Mouse (Mus musculus): ENCODE measurements around the gene Erp29. TPM values are rescaled to one million over a fixed set of nuclear protein-coding genes. Genes with fewer than 3 reads are reported as not detected.

Gene Erp29
- polyA plus RNA-seq, 1 experiment from 2014 or later: 158 TPM

DNA sequence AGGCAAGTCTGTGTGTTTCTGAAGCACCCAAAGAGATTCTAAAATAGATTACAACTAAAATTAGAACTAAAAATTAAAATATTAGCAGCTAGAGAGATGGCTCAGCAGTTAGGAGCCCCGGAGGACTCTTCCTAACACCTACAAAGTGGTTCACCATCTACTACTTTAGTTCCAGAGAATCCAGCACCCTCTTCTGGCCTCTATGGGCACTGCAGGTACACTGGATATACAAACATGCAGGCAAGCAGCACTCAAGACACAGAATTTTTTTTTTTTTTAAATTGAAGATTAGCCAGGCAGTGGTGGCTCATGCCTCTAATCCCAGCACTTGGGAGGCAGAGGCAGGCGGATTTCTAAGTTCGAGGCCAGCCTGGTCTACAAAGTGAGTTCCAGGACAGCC, 8.8 kb downstream of the Erp29 start:
- Histone ChIP-seq H3K4me3 (no peak overlapping the region), H3K4me1 (no peaks in the 10 kb centered on the region), H3K9ac (no peak overlapping the region), H3K4me2 (replicated peaks) (no peak overlapping the region), H3K27ac (no peak overlapping the region), H3K9me3 (no peaks in the 10 kb centered on the region), H3K36me3 (peaks cover 90% of the 10 kb centered on the region), H3K27me3 (no peaks in the 10 kb centered on the region)
- ATAC-seq (ENCODE audit: low FRiP score, low read depth): no peak
- 87% methylated on average over 3 of the region's 3 CpGs for WGBS

DNA sequence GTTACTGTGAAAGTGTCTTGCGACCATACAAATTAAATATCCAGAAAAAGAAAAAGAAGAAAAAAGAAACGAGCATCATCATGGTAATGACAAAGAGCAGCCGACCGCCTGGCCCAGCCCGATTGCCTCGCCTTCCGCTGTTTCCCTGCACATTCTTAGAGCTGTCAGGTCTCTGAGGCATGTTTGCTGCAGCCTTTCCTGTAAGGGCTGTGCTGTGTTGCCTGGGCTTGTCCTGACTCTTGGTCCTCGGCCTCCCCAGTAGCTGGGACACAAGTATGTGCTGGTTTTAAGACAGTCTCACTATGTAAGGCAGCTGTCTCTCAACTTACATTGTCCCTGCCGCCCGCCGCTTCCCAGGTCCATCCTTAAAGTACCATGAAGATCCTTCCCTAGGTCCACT, 13.6 kb downstream of the Erp29 start:
- 88% methylated on average over 11 of the region's 11 CpGs for WGBS
- no peaks in the 10 kb centered on the region for H3K27me3 ChIP-seq
- H3K4me1 ChIP-seq: no peaks in the 10 kb centered on the region
- no peak overlapping the region for H3K4me2 ChIP-seq (replicated peaks)
- peaks cover 90% of the 10 kb centered on the region for H3K36me3 ChIP-seq
- no peak overlapping the region for H3K4me3 ChIP-seq
- H3K27ac ChIP-seq: no peak overlapping the region
- H3K9me3 ChIP-seq: no peaks in the 10 kb centered on the region
- no peak for ATAC-seq (ENCODE audit: low FRiP score, low read depth)
- no peak overlapping the region for H3K9ac ChIP-seq

DNA sequence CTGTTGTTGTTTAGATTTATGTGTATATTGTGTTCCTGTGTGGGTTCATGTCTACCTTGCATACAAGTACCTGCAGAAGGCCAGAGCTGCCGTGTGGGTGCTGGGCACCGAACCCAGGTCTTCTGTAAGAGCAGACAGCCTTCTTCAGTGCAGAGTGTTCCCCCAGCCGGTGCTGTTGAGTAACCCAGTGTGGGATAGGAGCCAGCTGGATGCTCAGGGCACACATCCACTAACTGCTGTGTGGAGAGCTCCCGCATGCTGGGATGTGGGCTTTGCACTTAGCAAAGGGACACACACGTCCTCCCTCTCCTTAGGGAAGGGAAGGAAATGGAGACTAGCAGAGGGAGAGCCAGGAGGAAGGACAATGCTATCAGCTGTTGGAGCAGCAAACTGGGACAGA, 14.2 kb downstream of the Erp29 start:
- H3K27me3 ChIP-seq: no peaks in the 10 kb centered on the region
- WGBS: 87% methylated on average over 5 of the region's 5 CpGs
- peaks cover 90% of the 10 kb centered on the region for H3K36me3 ChIP-seq
- H3K4me1 ChIP-seq: no peaks in the 10 kb centered on the region
- H3K9me3 ChIP-seq: no peaks in the 10 kb centered on the region
- no peak overlapping the region for H3K9ac ChIP-seq
- H3K4me3 ChIP-seq: no peak overlapping the region
- ATAC-seq (ENCODE audit: low FRiP score, low read depth): no peak
- no peak overlapping the region for H3K27ac ChIP-seq
- H3K4me2 ChIP-seq (replicated peaks): no peak overlapping the region

DNA sequence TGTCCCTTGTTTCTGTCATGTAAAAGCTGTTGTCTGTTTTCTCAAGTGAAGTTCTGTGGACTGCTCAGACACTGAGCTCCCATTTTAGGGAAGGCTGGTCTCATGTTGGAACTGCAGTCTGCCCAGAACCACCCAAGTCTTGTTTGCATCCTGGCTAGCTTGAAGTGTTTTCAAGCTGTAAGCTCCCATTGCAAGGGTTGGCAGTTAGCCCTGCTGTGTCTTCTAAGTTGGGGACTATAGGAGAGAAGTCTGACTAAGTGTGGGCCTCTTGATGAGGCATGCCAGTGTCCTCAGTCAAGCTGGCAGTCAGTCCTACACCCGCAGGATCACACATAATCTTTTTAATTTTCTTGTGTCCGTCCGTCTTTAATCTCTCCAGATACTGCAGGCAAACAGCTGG, 23.4 kb downstream of the Erp29 start:
- no peaks in the 10 kb centered on the region for H3K27me3 ChIP-seq
- no peak overlapping the region for H3K4me3 ChIP-seq
- no peak overlapping the region for H3K4me2 ChIP-seq (replicated peaks)
- WGBS: 92% methylated on average over 3 of the region's 3 CpGs
- H3K4me1 ChIP-seq: no peaks in the 10 kb centered on the region
- ATAC-seq (ENCODE audit: low FRiP score, low read depth): no peak
- no peak overlapping the region for H3K27ac ChIP-seq
- H3K36me3 ChIP-seq: peaks cover 99% of the 10 kb centered on the region
- no peaks in the 10 kb centered on the region for H3K9me3 ChIP-seq
- H3K9ac ChIP-seq: no peak overlapping the region

DNA sequence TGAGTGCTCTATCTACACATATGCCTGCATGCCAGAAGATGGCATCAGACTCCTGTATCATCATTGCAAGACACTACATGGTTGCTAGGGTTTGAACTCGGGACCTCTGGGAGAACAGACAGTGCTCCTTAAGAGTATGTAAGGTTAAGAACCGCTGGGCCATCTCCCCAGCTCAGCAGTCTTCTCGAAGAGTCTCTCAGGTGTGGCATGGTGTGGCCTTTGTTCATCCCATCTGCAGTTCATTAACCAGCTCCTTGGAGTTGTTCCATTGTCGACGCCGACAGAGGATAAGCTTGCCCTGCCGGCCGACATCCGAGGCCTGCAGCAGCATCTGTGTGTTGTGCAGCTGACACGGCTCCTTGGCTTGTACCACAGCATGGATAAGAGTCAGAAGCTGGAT, 29.0 kb downstream of the Erp29 start:
- H3K4me1 ChIP-seq: no peaks in the 10 kb centered on the region
- no peak for ATAC-seq (ENCODE audit: low FRiP score, low read depth)
- no peak overlapping the region for H3K4me3 ChIP-seq
- H3K9ac ChIP-seq: no peak overlapping the region
- H3K4me2 ChIP-seq (replicated peaks): no peak overlapping the region
- H3K27ac ChIP-seq: no peak overlapping the region
- no peaks in the 10 kb centered on the region for H3K9me3 ChIP-seq
- no peaks in the 10 kb centered on the region for H3K27me3 ChIP-seq
- peaks cover 98% of the 10 kb centered on the region for H3K36me3 ChIP-seq
- WGBS: 75% methylated on average over 10 of the region's 10 CpGs

DNA sequence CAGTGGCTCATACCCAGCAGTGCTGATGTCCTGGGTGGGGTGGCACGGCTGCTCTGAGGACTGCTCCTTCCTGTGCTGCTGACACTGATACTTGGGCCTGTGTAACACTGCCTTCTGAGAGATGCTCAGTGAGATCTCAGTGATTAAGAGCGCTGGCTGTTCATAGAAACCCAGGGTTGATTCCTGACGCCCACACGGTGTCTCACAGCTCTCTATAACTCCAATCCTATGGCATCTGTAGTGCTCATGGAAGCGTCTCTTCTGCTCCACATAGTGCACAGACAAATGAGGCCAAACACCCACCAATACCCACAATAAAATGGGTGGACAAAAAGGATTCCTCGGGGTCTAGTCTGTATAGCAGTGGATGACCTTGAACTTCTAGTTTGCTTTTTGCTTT, 29.5 kb downstream of the Erp29 start:
- no peak overlapping the region for H3K4me2 ChIP-seq (replicated peaks)
- no peaks in the 10 kb centered on the region for H3K4me1 ChIP-seq
- WGBS: 96% methylated on average over 6 of the region's 6 CpGs
- no peaks in the 10 kb centered on the region for H3K9me3 ChIP-seq
- H3K27ac ChIP-seq: no peak overlapping the region
- H3K27me3 ChIP-seq: no peaks in the 10 kb centered on the region
- H3K9ac ChIP-seq: no peak overlapping the region
- no peak for ATAC-seq (ENCODE audit: low FRiP score, low read depth)
- H3K4me3 ChIP-seq: no peak overlapping the region
- H3K36me3 ChIP-seq: peaks cover 98% of the 10 kb centered on the region

DNA sequence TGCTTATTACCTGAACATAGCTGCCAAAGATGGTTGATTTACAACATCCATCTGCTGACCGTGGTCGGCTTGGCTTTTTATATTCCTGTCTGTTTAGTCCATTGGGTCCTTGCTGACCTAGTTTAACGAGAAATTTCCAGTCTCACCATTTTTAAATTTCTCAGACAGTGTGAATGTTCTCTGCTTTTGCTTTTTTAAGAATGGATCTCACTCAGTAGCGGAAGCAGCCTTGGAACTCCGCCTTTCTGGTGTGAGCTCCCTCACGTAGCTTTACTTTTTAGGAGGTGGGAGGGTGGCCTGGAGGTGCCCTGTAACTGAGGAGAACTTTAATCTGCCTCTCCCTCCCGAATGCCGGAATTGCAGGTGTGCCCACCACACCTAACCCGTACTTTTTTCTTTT, 31.6 kb downstream of the Erp29 start:
- Histone ChIP-seq H3K27me3 (no peaks in the 10 kb centered on the region), H3K9me3 (no peaks in the 10 kb centered on the region), H3K4me2 (replicated peaks) (no peak overlapping the region), H3K4me1 (no peaks in the 10 kb centered on the region), H3K27ac (no peak overlapping the region), H3K9ac (no peak overlapping the region), H3K36me3 (peaks cover 98% of the 10 kb centered on the region), H3K4me3 (no peak overlapping the region)
- ATAC-seq (ENCODE audit: low FRiP score, low read depth): no peak
- WGBS: 90% methylated on average over 9 of the region's 9 CpGs

DNA sequence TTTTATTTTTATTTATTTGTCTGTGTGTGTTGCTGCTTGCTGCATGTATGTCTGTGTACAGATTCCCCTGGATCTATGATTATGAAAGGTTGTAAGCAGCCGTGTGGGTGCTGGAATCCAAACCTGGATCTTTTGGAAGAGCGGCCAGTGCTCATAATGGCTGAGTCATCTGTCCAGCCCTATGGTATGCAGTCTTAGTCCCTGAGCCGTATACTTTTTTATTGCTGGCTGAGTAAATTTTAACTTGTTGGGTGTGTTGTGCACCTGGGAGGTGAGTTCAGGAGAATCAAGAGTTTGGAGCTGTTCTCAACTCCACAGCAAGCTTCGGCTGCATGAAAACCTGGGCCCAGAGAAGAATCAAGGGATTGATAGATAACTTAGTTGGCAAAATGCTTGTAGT, 41.3 kb downstream of the Erp29 start:
- no peak overlapping the region for H3K4me3 ChIP-seq
- H3K36me3 ChIP-seq: peaks cover 90% of the 10 kb centered on the region
- no peaks in the 10 kb centered on the region for H3K9me3 ChIP-seq
- H3K9ac ChIP-seq: no peak overlapping the region
- WGBS: 90% methylated on average over 4 of the region's 4 CpGs
- ATAC-seq (ENCODE audit: low FRiP score, low read depth): no peak
- no peak overlapping the region for H3K27ac ChIP-seq
- no peaks in the 10 kb centered on the region for H3K4me1 ChIP-seq
- H3K4me2 ChIP-seq (replicated peaks): no peak overlapping the region
- no peaks in the 10 kb centered on the region for H3K27me3 ChIP-seq

DNA sequence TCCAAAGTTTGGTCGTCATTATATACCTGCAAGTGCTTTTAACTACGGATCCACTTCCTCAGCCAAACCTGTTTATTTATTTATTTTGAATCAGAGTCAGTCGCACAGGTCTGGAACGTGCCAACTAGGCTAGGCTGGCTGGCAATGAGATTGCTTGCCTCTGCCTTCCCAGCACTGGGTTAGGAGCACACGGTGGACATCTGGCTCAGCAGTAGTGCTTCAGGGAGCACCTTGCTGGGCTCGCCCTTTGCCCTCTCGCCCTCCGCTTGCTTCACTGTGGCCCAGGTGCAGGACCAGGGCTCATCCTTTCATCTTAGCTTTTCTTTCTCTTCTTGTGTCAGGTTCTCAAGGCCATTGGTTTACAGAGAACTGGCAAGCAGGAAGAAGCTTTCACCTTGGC, 44.5 kb downstream of the Erp29 start:
- Histone ChIP-seq H3K27me3 (no peaks in the 10 kb centered on the region), H3K4me1 (no peaks in the 10 kb centered on the region), H3K9me3 (no peaks in the 10 kb centered on the region), H3K9ac (no peak overlapping the region), H3K36me3 (peaks cover 74% of the 10 kb centered on the region), H3K4me3 (no peak overlapping the region), H3K27ac (no peak overlapping the region), H3K4me2 (replicated peaks) (no peak overlapping the region)
- WGBS: 87% methylated on average over 8 of the region's 8 CpGs
- no peak for ATAC-seq (ENCODE audit: low FRiP score, low read depth)

DNA sequence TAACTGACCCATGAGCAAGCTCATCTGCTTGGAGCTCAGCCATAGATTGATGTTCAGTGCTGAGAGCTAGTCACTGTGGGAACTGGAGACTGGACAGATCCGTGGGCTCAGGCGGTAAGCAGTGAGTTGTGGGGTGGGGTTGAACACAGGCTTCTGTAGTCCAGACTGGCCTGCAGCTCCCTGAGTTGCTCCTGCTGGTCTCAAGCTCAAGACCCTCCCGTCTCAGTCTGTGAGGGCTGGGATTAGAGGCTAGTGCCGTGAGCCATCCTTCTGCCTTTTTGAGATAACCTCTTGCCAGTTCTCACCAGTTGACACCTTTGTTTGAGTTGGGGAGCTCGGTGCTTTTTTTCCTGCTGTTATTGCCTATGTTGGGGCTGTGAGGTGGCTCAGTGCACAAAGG, 51.5 kb downstream of the Erp29 start:
- Histone ChIP-seq H3K4me1 (peaks cover 17% of the 10 kb centered on the region), H3K4me3 (no peak overlapping the region), H3K4me2 (replicated peaks) (no peak overlapping the region), H3K27ac (no peak overlapping the region), H3K27me3 (no peaks in the 10 kb centered on the region), H3K9ac (0 out of 2 replicates have a peak overlapping the region, but pooled peaks have one; percentile 43), H3K36me3 (peaks cover 24% of the 10 kb centered on the region), H3K9me3 (no peaks in the 10 kb centered on the region)
- WGBS: 90% methylated on average over 5 of the region's 5 CpGs
- no peak for ATAC-seq (ENCODE audit: low FRiP score, low read depth)

DNA sequence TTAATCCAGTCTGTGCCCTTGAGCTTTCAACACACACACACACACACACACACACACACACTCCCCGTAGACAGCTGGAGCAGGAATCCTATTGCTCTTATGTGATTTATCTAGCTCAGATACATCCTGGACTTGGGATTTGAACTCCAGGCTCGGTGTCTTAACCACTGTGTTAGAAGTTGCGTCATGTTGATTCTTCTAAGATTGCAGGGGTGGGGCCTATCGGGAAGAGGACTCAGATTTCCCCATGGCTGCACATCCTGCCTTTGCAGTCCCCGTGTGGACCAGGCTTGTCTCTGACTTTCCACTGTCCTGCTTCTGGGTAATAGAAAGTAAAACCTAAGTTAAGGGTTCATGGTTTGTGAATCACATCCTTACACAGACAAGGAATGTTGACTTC, 52.2 kb downstream of the Erp29 start:
- no peak overlapping the region for H3K27ac ChIP-seq
- WGBS: 72% methylated on average over 5 of the region's 5 CpGs
- no peak overlapping the region for H3K4me2 ChIP-seq (replicated peaks)
- ATAC-seq (ENCODE audit: low FRiP score, low read depth): no peak
- H3K27me3 ChIP-seq: no peaks in the 10 kb centered on the region
- no peak overlapping the region for H3K4me3 ChIP-seq
- peaks cover 20% of the 10 kb centered on the region for H3K36me3 ChIP-seq
- peaks cover 17% of the 10 kb centered on the region for H3K4me1 ChIP-seq
- no peak overlapping the region for H3K9ac ChIP-seq
- H3K9me3 ChIP-seq: no peaks in the 10 kb centered on the region

DNA sequence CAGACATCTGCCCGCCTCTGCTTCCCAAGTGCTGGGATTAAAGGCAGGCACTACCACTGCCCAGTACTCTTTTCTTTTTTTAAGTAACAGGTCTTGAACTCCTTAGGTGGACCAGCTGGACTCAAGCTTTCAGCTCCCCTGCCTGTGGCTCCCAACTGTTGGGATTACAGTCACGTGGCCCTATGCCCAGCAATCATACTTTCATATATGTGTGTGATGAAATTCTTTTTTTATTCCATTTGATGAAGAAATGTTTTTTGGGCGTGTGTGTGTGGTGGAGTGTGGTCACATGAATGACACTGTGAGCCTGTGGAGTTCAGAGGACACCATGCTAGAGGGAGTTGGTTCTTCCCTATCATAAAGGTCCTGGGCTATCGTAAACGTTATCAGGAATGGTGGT, 52.8 kb downstream of the Erp29 start:
- no peaks in the 10 kb centered on the region for H3K9me3 ChIP-seq
- 88% methylated on average over 5 of the region's 5 CpGs for WGBS
- H3K36me3 ChIP-seq: peaks cover 20% of the 10 kb centered on the region
- no peak for ATAC-seq (ENCODE audit: low FRiP score, low read depth)
- peak overlapping the region; percentile 97; the same call in 1 of the 2 replicates for H3K4me3 ChIP-seq
- H3K4me1 ChIP-seq: peaks cover 17% of the 10 kb centered on the region
- H3K27me3 ChIP-seq: no peaks in the 10 kb centered on the region
- no peak overlapping the region for H3K27ac ChIP-seq
- H3K9ac ChIP-seq: peak overlapping the region; percentile 89; the same call in 1 of the 2 replicates
- H3K4me2 ChIP-seq (replicated peaks): peak overlapping the region; percentile 89

DNA sequence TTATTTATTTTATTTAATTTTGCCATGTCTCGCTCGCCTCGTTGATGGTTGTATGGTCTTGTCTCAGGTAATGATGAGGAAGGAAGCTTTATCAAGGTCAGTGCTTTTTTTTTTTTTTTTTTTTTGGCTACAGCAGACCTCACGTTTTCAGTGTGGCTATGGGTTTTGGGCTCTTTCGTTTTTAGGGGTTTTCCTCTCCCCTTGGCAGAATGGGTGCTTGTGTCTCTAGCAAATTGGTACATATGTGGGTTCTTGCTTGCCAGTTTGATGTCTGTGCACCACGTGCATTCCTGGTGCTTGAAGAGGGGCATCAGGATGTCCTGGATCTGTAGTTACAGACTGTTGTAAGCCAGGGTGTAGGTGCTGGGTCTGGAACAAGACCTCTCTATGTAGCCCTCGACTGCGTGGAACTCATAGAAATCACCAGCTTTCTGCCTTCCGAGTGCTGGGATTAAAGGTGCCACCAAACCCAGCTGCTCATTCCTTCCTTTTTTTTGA, 53.3 kb downstream of the Erp29 start:
- no peak for ATAC-seq (ENCODE audit: low FRiP score, low read depth)
- Histone ChIP-seq H3K4me1 (peaks cover 17% of the 10 kb centered on the region), H3K4me2 (replicated peaks) (peak overlapping the region; percentile 89), H3K4me3 (peak overlapping the region; percentile 97), H3K27ac (no peak overlapping the region), H3K27me3 (no peaks in the 10 kb centered on the region), H3K36me3 (peaks cover 20% of the 10 kb centered on the region), H3K9me3 (no peaks in the 10 kb centered on the region), H3K9ac (peak overlapping the region; percentile 89)
- WGBS: 51% methylated on average over 9 of the region's 9 CpGs

Data from limb, embryonic 13.5 days (tissue).